Mouse (Mus musculus): Measurements from ENCODE around the gene Abi3. TPM values are rescaled to one million over a fixed set of nuclear protein-coding genes. Genes with fewer than 3 reads are reported as not detected.

Abi3 gene
- polyA plus RNA-seq, 1 experiment from 2014 or later = 2.4 TPM

DNA sequence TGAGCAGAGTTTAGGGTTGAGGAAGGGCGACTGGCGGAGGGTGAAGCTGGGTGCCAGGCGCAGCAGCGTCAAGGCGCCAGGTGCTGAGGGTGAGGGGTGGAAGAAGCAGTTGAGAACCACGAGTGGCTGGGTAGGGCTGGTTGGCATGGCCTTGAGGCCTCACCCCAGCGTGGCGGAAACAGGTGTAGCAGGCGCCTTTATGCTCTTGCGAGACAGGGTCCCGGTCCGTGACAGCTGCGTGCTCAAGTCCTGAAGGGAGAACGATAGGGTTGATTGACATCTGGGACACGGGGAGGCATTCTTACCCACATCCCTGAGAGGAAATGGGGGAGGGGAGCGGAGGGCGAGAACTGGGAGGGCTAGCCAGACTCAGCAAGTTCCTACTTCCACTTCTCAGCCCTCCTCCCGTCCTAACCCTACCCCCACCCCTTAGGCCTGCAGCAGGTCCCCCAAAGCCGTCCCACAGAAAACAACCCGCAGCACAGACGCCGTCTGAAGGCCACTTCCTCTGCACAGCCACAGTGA is 8.1 kb downstream of the Abi3 start:
- H3K27ac ChIP-seq (ENCODE audit: low read depth, low read length) = no peak overlapping the region
- no peak for ATAC-seq
- peak overlapping the region; percentile 5; the same call in 1 of the 2 replicates for H3K4me2 ChIP-seq (ENCODE audit: low read length)
- no peak overlapping the region for H3K4me3 ChIP-seq (ENCODE audit: low read length)
- H3K4me1 ChIP-seq (ENCODE audit: control insufficient read depth, insufficient read depth, low read depth, low read length) = peaks cover 26% of the 10 kb centered on the region
- peak overlapping the region; percentile 20; the same call in 1 of the 2 replicates for H3K9ac ChIP-seq (ENCODE audit: low read depth, low read length)
- H3K36me3 ChIP-seq (ENCODE audit: control insufficient read depth, insufficient read depth, low read length) = no peaks in the 10 kb centered on the region
- H3K9me3 ChIP-seq (ENCODE audit: control insufficient read depth, low read length) = no peaks in the 10 kb centered on the region
- peaks cover 58% of the 10 kb centered on the region for H3K27me3 ChIP-seq (replicated peaks; ENCODE audit: control insufficient read depth, insufficient read depth, low read length)
- WGBS = 6% methylated on average over 21 of the region's 22 CpGs

DNA sequence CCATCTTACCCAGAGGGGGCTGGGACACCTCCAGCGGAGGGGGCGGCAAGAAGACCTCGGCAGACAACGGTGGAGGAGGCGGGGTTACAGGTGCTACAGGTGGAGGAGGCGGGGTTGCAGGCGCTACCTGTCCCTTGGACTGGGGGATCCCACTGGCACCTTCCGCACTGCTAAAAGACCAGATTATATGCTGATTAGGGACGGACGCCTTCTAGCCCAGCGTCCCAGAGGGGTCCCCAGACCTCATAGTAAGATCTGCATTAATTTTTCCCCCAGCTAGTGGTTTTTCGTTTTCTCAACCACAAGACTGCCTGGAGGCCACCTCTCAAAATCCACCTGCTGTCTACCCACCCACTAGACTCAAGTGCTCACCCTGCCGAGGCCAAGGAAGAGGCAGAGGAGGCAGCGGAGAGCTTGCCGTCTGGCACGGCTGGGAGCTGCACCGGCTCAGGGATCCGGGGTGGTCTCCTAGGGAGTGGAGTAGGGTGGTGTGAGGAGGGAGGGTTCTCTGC is 8.6 kb downstream of the Abi3 start:
- Histone ChIP-seq H3K27me3 (replicated peaks; ENCODE audit: control insufficient read depth, insufficient read depth, low read length) (peaks cover 63% of the 10 kb centered on the region), H3K4me3 (ENCODE audit: low read length) (no peak overlapping the region), H3K36me3 (ENCODE audit: control insufficient read depth, insufficient read depth, low read length) (no peaks in the 10 kb centered on the region), H3K9ac (ENCODE audit: low read depth, low read length) (peak overlapping the region; percentile 20; the same call in 1 of the 2 replicates), H3K9me3 (ENCODE audit: control insufficient read depth, low read length) (no peaks in the 10 kb centered on the region), H3K27ac (ENCODE audit: low read depth, low read length) (no peak overlapping the region), H3K4me2 (ENCODE audit: low read length) (peak overlapping the region; percentile 5; the same call in 1 of the 2 replicates), H3K4me1 (ENCODE audit: control insufficient read depth, insufficient read depth, low read depth, low read length) (peaks cover 26% of the 10 kb centered on the region)
- WGBS = 10% methylated on average over 18 of the region's 18 CpGs
- no peak for ATAC-seq

GRCm38 (mm10) chr11:95833006-95833570 is 9.2 kb downstream of the Abi3 start:
- H3K9me3 ChIP-seq (ENCODE audit: control insufficient read depth, low read length) = no peaks in the 10 kb centered on the region
- no peak overlapping the region for H3K4me3 ChIP-seq (ENCODE audit: low read length)
- H3K4me2 ChIP-seq (ENCODE audit: low read length) = no peak overlapping the region
- H3K9ac ChIP-seq (ENCODE audit: low read depth, low read length) = no peak overlapping the region
- ATAC-seq = no peak
- no peak overlapping the region for H3K27ac ChIP-seq (ENCODE audit: low read depth, low read length)
- no peaks in the 10 kb centered on the region for H3K36me3 ChIP-seq (ENCODE audit: control insufficient read depth, insufficient read depth, low read length)
- peaks cover 69% of the 10 kb centered on the region for H3K27me3 ChIP-seq (replicated peaks; ENCODE audit: control insufficient read depth, insufficient read depth, low read length)
- WGBS = 29% methylated on average over 8 of the region's 8 CpGs
- peaks cover 26% of the 10 kb centered on the region for H3K4me1 ChIP-seq (ENCODE audit: control insufficient read depth, insufficient read depth, low read depth, low read length)

DNA sequence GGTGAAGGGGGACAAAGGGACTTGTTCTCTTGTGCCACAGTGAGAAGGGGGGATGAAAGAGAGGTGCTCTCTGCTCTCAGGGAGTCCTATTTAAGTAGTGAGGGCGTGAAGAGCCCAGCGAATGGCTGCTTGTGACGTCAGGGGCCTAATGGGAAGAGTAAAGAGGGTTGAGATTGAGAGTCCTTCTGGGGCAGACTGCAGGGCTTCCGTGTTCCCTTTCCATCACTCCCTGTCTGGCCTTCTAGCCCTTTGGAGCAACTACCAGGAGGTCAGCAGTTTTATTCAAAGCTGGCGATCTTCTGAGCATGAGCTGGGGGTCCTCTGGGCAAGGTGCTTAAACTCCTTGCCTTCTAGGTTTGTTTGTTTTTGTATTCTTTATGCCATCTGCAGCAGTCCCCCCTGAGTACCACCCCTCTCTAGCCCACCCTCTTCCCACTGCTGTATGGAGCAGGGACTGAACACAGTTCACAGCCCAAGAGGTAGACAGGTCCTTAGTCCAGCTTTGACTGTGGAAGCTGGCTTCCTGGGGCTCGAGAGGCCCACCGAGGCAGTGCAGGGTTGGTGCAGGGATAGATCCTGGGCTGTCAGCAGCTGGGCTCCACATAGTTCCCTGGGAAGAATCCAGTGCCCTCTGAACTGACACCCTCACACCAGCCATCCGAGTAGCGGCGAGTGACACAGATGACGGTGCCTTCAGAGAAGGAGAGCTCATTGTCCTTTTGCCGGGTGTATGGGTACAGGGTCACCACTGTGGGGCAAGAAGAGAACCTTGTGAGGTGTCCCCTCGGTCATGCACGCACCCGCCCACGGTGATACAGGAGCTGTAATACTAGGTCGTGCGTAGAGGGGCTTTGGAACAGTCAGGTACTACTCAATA is 9.9 kb downstream of the Abi3 start:
- H3K4me1 ChIP-seq (ENCODE audit: control insufficient read depth, insufficient read depth, low read depth, low read length) = peaks cover 25% of the 10 kb centered on the region
- no peak overlapping the region for H3K27ac ChIP-seq (ENCODE audit: low read depth, low read length)
- no peak overlapping the region for H3K4me3 ChIP-seq (ENCODE audit: low read length)
- H3K9ac ChIP-seq (ENCODE audit: low read depth, low read length) = no peak overlapping the region
- H3K36me3 ChIP-seq (ENCODE audit: control insufficient read depth, insufficient read depth, low read length) = no peaks in the 10 kb centered on the region
- H3K4me2 ChIP-seq (ENCODE audit: low read length) = no peak overlapping the region
- no peak for ATAC-seq
- peaks cover 71% of the 10 kb centered on the region for H3K27me3 ChIP-seq (replicated peaks; ENCODE audit: control insufficient read depth, insufficient read depth, low read length)
- no peaks in the 10 kb centered on the region for H3K9me3 ChIP-seq (ENCODE audit: control insufficient read depth, low read length)
- WGBS = 39% methylated on average over 18 of the region's 18 CpGs

- no peaks in the 10 kb centered on the region for H3K9me3 ChIP-seq (ENCODE audit: control insufficient read depth, low read length)
- no peak overlapping the region for H3K4me2 ChIP-seq (ENCODE audit: low read length)
- H3K27ac ChIP-seq (ENCODE audit: low read depth, low read length) = no peak overlapping the region
- WGBS = 6% methylated on average over 15 of the region's 15 CpGs
- no peak for ATAC-seq
- no peaks in the 10 kb centered on the region for H3K36me3 ChIP-seq (ENCODE audit: control insufficient read depth, insufficient read depth, low read length)
- peaks cover 20% of the 10 kb centered on the region for H3K4me1 ChIP-seq (ENCODE audit: control insufficient read depth, insufficient read depth, low read depth, low read length)
- H3K27me3 ChIP-seq (replicated peaks; ENCODE audit: control insufficient read depth, insufficient read depth, low read length) = peaks cover 75% of the 10 kb centered on the region
- H3K9ac ChIP-seq (ENCODE audit: low read depth, low read length) = no peak overlapping the region
- H3K4me3 ChIP-seq (ENCODE audit: low read length) = no peak overlapping the region
These were observed 10.6 kb downstream of the Abi3 start for GRCm38 (mm10) chr11:95831641-95832040.

GRCm38 (mm10) chr11:95831276-95831619 is 11.0 kb downstream of the Abi3 start:
- ATAC-seq = no peak
- H3K4me1 ChIP-seq (ENCODE audit: control insufficient read depth, insufficient read depth, low read depth, low read length) = peaks cover 18% of the 10 kb centered on the region
- no peaks in the 10 kb centered on the region for H3K36me3 ChIP-seq (ENCODE audit: control insufficient read depth, insufficient read depth, low read length)
- H3K4me3 ChIP-seq (ENCODE audit: low read length) = peak overlapping the region; percentile 31
- no peak overlapping the region for H3K9ac ChIP-seq (ENCODE audit: low read depth, low read length)
- 6% methylated on average over 10 of the region's 10 CpGs for WGBS
- H3K27me3 ChIP-seq (replicated peaks; ENCODE audit: control insufficient read depth, insufficient read depth, low read length) = peaks cover 79% of the 10 kb centered on the region
- no peaks in the 10 kb centered on the region for H3K9me3 ChIP-seq (ENCODE audit: control insufficient read depth, low read length)
- H3K27ac ChIP-seq (ENCODE audit: low read depth, low read length) = no peak overlapping the region
- peak overlapping the region; percentile 46 for H3K4me2 ChIP-seq (ENCODE audit: low read length)

DNA sequence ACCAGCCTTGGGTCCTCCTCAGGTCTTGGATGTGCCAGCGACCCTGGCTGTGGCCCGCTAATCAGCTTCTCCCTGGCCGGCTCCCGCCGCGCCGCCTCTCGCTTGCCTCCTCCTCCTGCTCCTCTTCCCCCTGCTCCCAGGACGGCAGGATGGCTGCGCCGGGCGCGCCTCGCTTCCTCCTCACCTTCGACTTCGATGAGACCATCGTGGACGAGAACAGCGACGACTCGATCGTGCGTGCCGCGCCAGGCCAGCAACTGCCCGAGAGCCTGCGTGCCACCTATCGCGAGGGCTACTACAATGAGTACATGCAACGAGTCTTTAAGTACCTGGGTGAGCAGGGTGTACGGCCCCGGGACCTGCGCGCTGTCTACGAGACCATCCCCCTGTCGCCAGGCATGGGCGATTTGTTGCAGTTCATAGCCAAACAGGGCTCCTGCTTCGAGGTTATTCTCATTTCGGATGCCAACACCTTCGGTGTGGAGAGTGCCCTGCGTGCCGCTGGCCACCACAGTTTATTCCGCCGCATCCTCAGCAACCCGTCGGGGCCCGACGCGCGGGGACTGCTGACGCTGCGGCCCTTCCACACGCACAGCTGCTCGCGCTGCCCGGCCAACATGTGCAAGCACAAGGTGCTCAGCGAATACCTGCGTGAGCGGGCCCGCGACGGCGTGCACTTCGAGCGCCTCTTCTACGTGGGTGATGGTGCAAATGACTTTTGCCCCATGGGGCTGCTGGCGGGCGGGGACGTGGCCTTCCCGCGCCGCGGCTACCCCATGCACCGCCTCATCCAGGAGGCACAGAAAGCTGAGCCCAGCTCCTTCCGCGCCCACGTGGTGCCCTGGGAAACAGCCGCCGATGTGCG is 11.6 kb downstream of the Abi3 start:
- no peaks in the 10 kb centered on the region for H3K36me3 ChIP-seq (ENCODE audit: control insufficient read depth, insufficient read depth, low read length)
- no peak overlapping the region for H3K27ac ChIP-seq (ENCODE audit: low read depth, low read length)
- peak overlapping the region; percentile 31 for H3K4me3 ChIP-seq (ENCODE audit: low read length)
- H3K27me3 ChIP-seq (replicated peaks; ENCODE audit: control insufficient read depth, insufficient read depth, low read length) = peaks cover 77% of the 10 kb centered on the region
- H3K9me3 ChIP-seq (ENCODE audit: control insufficient read depth, low read length) = no peaks in the 10 kb centered on the region
- 1% methylated on average over 74 of the region's 80 CpGs for WGBS
- peak overlapping the region; percentile 39; the same call in 1 of the 2 replicates for H3K9ac ChIP-seq (ENCODE audit: low read depth, low read length)
- no peak for ATAC-seq
- peak overlapping the region; percentile 46 for H3K4me2 ChIP-seq (ENCODE audit: low read length)
- H3K4me1 ChIP-seq (ENCODE audit: control insufficient read depth, insufficient read depth, low read depth, low read length) = peaks cover 18% of the 10 kb centered on the region

DNA sequence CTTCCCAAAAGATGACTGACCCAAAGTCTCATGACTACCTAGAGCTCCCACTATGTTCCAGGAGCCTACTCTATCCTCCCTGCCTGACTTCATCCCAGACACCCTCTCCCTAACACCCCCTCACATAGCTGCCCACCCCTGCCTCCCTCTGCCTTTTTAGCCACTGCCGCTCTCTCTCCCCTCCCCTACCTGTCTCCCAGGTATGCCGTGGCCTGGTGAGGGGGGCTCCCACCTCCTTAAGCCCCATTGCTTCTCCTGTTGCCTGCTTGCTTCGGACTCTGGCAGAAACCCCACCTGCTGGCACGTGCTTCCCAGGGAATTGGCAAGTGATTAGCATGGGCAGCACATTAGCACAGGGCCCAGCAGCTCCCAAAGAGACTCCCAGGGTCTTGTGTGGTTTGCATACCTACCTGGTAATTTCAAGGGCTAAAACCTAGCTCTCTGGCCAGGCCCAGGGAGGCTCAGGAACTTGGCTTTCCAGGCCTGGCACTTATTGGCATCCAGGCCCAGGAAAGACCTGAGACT is 12.7 kb downstream of the Abi3 start:
- 30% methylated on average over 4 of the region's 4 CpGs for WGBS
- Histone ChIP-seq H3K27me3 (replicated peaks; ENCODE audit: control insufficient read depth, insufficient read depth, low read length) (peaks cover 77% of the 10 kb centered on the region), H3K4me2 (ENCODE audit: low read length) (no peak overlapping the region), H3K36me3 (ENCODE audit: control insufficient read depth, insufficient read depth, low read length) (no peaks in the 10 kb centered on the region), H3K9ac (ENCODE audit: low read depth, low read length) (no peak overlapping the region), H3K4me1 (ENCODE audit: control insufficient read depth, insufficient read depth, low read depth, low read length) (peaks cover 24% of the 10 kb centered on the region), H3K9me3 (ENCODE audit: control insufficient read depth, low read length) (no peaks in the 10 kb centered on the region), H3K4me3 (ENCODE audit: low read length) (no peak overlapping the region), H3K27ac (ENCODE audit: low read depth, low read length) (no peak overlapping the region)
- no peak for ATAC-seq

All from hindbrain, embryonic 16.5 days (tissue).